Mouse (Mus musculus) gonadal fat pad, adult 2 months (tissue): ENCODE results near the gene Gpr33. TPM values are rescaled to one million over a fixed set of nuclear protein-coding genes. Genes with fewer than 3 reads are reported as not detected.

Source experiments
- DNase-seq: peaks from one replicate; pipeline ENCODE4 v3.0.0-alpha.2; 2012; ENCODE audit warnings: low read depth
- polyA plus RNA-seq: library from polyadenylated mRNA; depleted of rRNA; stranded (reverse); fragments of >200 nt; gene quantifications from 2 replicates; pipeline ENCODE4 v1.2.3, GENCODE M21; 2012; rRNA removed

Gpr33 gene
- polyA plus RNA-seq, 1 experiment: not detected

- DNase-seq: no peak
These were observed 42.6 kb downstream of the Gpr33 start for GRCm38 (mm10) chr12:51985163-51985748.

GRCm38 (mm10) chr12:51983625-51984024 is 44.2 kb downstream of the Gpr33 start:
- no peak for DNase-seq

- DNase-seq: no peak
These were observed 51.3 kb downstream of the Gpr33 start for GRCm38 (mm10) chr12:51976531-51976930.

GRCm38 (mm10) chr12:51974381-51974780 is 53.5 kb downstream of the Gpr33 start:
- DNase-seq: no peak

Other genes starting within 250 kb of the Gpr33 start
- 24.2 and 30.2 TPM in 2 replicates for gene Hectd1, start 198.5 kb downstream of the Gpr33 start, polyA plus RNA-seq
- 32.2 and 36.6 TPM in 2 replicates for gene Heatr5a, start 56.7 kb downstream of the Gpr33 start, polyA plus RNA-seq
- 7.9 and 14.6 TPM in 2 replicates for gene Dtd2, start 21.6 kb downstream of the Gpr33 start, polyA plus RNA-seq
- 2.8 and 3.1 TPM in 2 replicates for gene Nubpl, start 69.7 kb upstream of the Gpr33 start, polyA plus RNA-seq